Mouse (Mus musculus) urinary bladder, postnatal 25 days (tissue): ENCODE measurements around the gene Ceacam18.
"Not testable (repeated sequence)": the region's sequence is repeated elsewhere in the genome, so short reads cannot be mapped to it uniquely, and the experiment has no call there.

Experiments used
- DNase-seq: peaks from one replicate; pipeline ENCODE4 v3.0.0; 2022; ENCODE audit warnings: low spot score

Ceacam18 gene

DNA sequence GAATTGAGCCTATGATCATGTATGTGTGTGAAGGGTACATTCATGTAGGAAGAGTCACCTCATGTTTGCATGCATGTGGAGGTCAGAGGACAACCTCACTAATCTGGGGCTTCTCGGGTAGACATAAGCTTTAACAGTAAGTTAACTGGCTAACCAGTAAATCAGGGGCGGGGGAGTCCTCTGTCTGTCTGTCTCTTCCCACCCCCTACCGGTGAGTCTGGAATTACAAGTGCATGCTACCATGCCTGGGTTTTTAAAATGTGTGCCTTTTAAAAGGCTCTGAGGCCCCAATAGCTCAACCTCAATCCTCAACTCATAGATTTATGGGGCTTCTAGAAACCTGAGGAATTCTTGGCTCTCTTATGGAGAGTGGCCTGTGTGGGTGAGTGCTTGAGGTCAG, 34.1 kb downstream of the Ceacam18 start:
- no peak for DNase-seq

- DNase-seq, result no peak
Observed at GRCm38 (mm10) chr7:43671064-43671808, 36.7 kb downstream of the Ceacam18 start.

GRCm38 (mm10) chr7:43671809-43672580, 37.5 kb downstream of the Ceacam18 start, which contains the start of gene Ctu1:
TSS of gene Ctu1 (plus strand) at chr7:43672016.
- DNase-seq, result peak; percentile 73

DNA sequence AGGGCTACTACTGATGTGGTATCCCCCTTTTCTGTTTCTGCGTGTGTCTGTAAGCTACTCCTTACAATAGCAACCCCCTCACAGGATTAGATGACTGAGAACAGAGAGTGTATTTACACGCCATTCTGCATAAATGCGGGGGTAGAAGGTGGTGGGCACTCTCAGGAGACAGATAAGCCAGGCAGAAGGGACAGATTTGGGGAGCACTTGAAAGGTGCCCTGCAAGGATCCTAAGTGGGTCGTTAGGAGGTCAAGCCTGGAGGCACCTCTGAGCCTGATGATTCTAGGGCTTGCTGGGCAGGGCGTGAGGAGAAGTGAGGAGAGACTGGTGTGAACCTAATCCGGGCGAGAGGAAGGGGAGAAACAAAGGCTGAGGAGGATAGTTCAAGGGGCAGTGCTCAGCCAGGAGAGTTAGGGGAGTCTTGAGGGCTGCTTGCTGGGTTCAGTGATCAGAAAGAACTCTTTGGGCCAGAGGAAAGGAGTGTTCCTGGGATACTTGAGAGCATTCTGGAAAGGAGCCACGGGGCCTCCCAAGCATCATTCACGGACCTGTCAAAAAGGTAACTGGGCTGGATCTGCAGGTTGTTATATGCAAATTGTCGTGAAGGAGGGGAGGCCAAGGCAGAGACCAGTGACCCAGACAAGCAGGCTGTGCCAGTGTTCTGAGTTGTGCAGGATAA, 38.2 kb downstream of the Ceacam18 start:
- peak; percentile 26 for DNase-seq

GRCm38 (mm10) chr7:43675091-43675490, 40.6 kb downstream of the Ceacam18 start:
- DNase-seq, result no peak

DNA sequence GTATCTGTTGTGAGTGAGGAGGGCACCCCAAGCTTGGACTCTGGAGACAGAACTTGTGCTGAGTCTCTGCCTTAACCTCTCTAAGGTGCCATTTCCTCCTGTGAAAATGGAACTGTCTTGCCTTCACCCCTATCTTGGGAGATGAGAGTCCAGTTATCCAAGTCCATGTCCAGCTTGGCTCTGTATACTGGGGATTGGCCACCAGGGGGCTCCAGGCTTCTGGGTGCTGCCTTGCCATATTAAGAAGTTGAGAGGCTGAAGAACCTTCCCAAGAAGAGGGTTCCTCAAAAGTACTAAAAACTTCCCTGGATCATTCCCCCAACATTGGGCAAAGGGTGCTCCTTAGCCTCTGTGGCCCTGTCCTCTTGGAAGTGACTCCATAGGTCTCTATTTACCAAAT, 44.0 kb downstream of the Ceacam18 start:
- DNase-seq, result peak; percentile 49

DNA sequence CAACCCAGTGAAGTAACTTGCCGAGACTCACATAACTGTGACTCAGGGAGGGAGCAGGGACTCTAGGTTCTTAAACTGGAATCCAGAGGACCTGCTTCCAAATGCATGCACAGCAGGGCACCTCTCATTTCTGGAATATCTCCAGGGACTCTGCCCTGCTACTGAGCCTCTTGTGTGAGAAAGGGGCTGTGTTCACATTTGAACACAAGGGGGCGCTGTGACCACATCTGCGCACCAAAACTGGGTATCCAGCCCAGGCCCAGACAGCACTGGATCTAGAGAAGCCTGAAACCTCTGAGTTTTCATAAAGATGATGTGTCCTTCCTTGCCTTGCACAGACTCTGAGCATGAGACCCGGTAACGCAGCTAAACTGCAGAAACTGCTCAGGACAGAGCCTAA, 46.5 kb downstream of the Ceacam18 start:
- DNase-seq, result peak; percentile 54

DNA sequence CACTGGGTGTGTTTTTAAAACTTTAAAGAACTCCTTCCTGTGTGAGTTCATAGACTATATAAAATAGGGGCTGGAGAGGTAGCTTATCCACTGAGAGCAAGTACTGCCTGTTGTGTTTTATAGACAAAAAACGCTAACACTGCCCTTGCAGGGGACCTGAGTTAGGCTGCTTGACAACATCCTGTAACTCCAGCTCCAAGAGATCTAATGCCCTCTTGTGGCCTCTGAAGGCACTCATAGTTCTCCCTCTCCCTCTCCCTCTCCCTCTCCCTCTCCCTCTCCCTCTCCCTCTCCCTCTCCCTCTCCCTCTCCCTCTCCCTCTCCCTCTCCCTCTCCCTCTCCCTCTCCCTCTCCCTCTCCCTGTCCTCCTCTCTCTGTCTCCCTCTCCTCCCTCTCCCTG, 48.0 kb downstream of the Ceacam18 start:
- not testable (repeated sequence) for DNase-seq

GRCm38 (mm10) chr7:43685088-43685487, 50.6 kb downstream of the Ceacam18 start:
- DNase-seq, result no peak

DNA sequence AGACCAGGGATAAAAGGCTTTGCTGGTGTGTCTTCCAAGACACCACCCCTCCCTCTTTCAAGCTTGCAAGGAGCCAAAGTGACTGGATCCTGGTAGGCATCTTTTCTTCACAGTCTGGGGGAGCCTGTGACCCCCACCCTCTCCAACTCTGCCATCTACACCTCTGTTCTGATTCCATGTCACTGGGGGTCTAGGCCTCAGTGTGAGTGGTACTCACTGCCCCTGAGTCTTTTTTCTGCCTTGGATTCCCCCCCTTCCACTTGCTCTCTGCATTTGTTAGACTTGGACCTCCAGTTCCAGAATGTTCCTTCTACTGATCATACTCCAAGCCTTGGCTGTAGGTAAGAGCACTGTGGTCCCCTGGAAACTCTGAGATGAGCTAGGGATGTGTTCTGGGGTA, 55.6 kb downstream of the Ceacam18 start, which contains the start of gene Klk14:
Gene Klk14 (plus strand): TSS at position 301 of the 400 bp plus-strand sequence.
- DNase-seq, result no peak
